Mouse (Mus musculus) lung, postnatal 25 days (tissue): ENCODE results near the gene A430005L14Rik.

ENCODE experiments used
- DNase-seq: peaks from one replicate; pipeline ENCODE4 v3.0.0; 2022; ENCODE audit warnings: low spot score

Gene A430005L14Rik

GRCm38 (mm10) chr4:153974431-153975291 is 17.6 kb downstream of the A430005L14Rik start, which contains the start of the genes Dffb and Cep104:
Dffb (minus strand) TSS chr4:153975126.
Cep104 (plus strand) TSS chr4:153975194.
- peak; percentile 92 for DNase-seq

GRCm38 (mm10) chr4:153975292-153975662 is 18.2 kb downstream of the A430005L14Rik start:
- peak; percentile 14 for DNase-seq

- no peak for DNase-seq
These were observed 18.7 kb downstream of the A430005L14Rik start for GRCm38 (mm10) chr4:153975768-153976167.

GRCm38 (mm10) chr4:153979243-153979642 is 22.2 kb downstream of the A430005L14Rik start:
- DNase-seq = no peak

- no peak for DNase-seq
These were observed 23.4 kb downstream of the A430005L14Rik start for GRCm38 (mm10) chr4:153980470-153980869.

- DNase-seq = no peak
These were observed 35.7 kb downstream of the A430005L14Rik start for GRCm38 (mm10) chr4:153992715-153993114.

- no peak for DNase-seq
These were observed 36.5 kb downstream of the A430005L14Rik start for GRCm38 (mm10) chr4:153993505-153993904.

GRCm38 (mm10) chr4:154005488-154005887 is 48.5 kb downstream of the A430005L14Rik start:
- no peak for DNase-seq

DNA sequence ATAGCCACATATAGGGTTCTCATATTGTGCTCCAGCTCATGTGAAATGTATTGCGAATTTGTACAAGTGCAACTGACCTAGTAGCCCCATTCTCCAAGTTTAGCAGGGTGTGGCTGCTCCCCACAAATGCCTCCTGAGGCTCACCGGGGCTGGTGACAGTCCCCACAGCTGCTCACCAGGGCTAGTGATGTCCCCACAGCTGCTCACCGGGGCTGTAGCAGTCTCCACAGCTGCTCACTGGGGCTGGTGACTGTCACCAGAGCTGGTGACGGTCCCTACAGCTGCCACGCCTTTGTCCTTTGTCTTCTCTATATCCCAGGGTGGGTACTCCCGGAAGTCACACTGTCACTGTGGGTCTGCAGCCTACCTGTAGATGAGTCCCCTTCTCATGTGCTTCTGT is 49.2 kb downstream of the A430005L14Rik start:
- no peak for DNase-seq

DNA sequence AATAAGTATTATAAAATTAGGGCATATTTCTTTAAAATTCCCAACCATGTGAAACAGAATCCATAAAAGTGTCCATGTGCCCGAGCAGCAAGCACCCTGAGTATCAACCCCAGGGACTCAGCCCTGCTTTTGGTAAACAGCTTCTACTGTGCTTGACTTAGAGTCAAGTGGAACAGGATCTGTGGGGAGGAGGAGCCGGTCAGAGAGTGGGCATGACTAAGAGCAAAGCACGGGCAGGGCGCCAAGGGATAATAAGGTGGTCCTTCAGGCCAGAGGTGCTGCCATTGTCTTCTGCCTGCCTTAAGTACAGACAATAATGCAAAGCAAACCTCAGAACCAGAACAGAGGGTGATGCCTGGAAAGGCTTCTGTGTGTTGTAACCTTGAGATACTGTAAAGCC is 50.7 kb downstream of the A430005L14Rik start:
- DNase-seq = peak; percentile 67

DNA sequence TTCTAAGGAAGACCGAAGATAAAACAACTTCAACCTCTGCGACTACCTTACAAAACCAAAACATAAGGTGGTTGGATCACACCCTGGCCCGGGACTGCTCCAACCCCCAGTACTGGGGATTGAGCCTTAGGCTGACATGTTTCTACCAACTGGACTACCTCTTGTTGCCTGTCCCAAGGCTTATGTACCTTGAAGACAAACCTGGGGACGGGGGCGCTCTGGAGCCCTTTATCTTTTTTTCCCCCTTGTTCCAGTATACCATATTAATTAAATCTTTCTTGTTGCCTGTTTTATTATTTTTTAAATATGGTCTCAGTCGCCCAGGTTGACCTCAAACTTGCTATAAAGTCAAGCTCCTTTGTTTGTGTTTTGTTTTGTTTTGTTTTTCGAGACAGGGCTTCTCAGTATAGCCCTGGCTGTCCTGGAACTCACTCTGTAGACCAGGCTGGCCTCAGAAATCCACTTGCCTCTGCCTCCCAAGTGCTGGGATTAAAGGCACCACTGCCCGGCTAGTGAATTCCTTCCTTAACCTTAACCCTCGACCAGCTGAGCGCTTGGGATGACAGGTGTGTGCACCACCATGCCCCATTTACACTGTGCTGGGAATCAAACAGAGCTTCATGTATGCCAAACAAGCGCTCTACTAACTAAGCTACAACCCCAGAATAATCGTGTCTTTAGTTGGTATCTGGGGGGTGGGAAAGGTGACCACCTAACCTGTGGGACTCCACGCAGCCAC is 54.0 kb downstream of the A430005L14Rik start:
- no peak for DNase-seq
